Mouse (Mus musculus) adrenal gland, adult 2 months (tissue): ENCODE results near the gene Cotl1. TPM values are rescaled to one million over a fixed set of nuclear protein-coding genes. Genes with fewer than 3 reads are reported as not detected.

Source experiments
- DNase-seq: peaks from one replicate; pipeline ENCODE4 v3.0.0; 2021
- polyA plus RNA-seq: library from polyadenylated mRNA; depleted of rRNA; stranded (reverse); fragments of >200 nt; gene quantifications from 2 replicates; pipeline ENCODE4 v1.2.3, GENCODE M21; 2012
- total RNA-seq, 2 experiments: library from RNA; stranded (reverse); gene quantifications; 2 replicates each; pipeline ENCODE4 v1.2.3; 2021

The Cotl1 gene
- total and polyA plus RNA-seq, 3 experiments, result 45.4 to 156 (median 50.4) TPM

DNA sequence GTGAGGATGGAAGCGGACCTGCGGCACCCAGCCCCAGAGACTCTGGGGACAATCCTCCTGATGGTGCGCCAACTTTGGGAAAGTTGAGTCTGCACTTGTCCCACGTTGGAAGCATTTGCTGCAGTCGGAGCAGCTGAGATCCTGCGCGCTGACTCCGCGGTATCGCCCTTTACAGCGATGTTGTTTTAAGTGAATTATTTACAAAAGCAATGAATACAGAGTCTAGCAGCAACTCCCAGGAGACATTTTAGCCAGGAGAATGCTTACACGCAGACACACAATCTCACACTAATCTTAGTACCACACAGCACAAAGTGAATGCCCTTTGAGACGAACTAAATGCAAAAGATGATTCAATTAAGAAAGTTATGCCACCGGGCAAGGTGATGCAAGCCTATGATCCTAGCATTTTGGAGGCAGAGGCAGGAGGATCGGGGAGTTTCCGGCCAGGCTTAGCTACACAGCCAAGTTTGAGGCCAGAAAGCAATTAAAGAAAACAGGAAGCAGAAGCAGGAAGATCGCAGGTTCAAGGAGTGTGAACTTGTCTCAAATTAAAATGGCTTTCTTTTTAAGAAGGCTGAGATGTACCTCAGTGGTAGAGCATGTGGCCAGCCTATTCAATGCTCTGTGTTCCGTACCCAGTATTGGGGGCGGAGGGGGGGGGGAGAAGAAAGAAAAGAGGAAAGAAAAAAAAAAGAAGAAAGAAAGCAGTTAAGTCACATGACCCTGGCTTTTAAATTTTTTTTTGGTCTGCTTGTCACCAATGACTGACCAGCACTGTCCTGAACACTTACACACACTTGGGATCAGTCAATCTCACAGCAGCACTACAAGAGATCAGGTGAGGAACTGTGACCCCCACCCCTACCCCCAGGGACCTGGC lies 2.0 kb downstream of the Cotl1 start:
- DNase-seq, result no peak

DNA sequence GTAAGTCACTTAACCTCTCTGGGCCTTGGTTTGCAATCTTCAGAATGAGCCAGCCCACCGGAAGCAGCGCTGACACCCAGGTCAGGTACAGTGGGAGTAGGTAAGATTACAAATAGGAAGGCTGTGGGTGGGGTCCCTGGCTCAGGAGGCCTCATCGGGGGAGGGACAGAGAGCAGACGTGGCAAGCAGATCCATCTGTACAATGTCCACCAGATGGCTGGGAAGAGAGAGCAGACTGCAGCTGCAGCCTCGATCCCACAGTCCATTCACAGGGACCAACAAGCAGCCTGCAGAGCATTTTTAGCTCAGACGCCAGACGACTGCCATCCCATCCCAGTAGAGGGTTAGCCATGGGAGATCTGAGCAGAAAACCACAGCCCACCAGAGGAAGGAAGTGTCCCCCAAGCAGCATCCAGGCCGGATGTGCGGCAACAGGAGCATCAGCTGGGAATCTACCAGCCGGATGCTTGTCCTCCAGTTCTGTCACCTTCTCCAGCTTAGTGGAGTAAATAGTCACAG lies 2.7 kb downstream of the Cotl1 start:
- DNase-seq, result no peak

DNA sequence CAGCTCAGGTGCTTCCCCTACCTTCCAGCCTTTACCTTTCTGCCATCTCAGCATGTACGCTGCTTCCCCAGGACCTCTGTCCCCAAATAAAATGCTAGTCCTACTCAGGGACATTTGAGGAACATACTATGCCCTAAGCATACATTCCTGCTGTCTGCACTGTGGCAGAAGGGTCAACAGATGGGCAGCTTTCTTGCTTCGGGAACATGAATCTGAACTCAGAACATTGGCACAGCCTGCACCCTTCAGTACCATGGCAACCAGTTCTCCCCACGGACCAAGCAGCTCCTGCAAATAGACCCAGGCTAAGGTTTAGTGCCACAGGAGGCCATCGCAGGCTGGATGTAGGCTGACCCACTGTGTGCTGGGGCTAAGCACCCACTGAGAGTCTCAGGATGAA lies 3.5 kb downstream of the Cotl1 start:
- DNase-seq, result no peak

DNA sequence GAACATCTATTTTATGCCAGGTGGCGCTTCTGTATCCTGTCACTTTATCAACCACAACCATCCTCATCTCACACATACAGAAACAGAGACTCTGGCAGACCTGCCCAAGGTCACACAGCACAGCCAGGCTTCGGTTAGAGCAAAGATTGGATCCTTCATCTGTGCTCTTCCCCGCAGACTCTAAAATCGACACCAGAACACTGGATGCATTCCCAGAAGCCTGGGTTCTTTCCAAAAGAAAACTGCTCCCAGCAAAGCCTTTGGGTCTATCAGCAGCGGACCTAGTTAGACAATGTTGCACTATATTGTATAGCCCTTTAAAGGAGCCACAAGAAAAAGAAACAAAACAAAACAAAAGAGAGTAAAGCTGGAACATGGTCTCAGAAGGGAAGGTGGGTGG lies 5.1 kb downstream of the Cotl1 start:
- DNase-seq, result no peak

DNA sequence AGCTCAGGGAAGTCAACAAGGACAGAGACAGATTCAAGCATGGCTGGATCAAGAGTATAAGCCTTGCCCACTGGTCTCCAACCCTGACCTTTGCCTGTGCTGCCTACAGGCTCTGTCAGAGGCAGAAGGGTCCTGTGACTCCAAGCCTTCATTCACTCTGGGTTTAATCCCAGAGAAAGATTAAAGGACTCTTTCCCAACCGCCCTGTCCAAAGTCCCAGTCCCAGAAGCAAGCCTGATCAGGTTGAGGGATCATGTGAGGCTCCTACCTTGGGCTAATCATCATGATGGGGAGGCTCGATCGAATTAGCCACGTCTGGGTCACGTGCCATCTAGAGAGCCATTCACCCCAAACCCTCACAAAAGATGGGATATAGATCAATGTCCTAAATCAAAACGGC lies 5.7 kb downstream of the Cotl1 start:
- DNase-seq, result no peak

DNA sequence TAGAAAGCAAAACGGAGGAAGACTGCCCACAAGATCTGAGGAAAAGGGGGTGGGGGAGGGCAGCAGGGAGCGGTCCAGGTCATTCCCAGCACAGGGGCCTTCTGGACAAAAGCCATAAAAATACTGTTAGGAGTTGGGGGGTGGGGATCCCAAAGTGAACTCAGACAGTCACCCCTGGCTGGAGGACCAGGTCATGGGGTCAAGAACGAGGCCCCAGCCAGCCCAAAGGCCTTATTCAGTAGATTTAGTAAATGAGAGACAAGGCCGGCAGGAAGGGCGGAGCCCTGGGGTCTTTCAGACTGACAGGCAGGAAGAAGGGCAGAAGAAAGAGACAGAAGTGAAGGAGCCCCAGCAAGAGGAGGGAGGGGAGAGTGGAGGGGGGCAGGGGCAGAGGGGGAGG lies 7.4 kb downstream of the Cotl1 start:
- no peak for DNase-seq

DNA sequence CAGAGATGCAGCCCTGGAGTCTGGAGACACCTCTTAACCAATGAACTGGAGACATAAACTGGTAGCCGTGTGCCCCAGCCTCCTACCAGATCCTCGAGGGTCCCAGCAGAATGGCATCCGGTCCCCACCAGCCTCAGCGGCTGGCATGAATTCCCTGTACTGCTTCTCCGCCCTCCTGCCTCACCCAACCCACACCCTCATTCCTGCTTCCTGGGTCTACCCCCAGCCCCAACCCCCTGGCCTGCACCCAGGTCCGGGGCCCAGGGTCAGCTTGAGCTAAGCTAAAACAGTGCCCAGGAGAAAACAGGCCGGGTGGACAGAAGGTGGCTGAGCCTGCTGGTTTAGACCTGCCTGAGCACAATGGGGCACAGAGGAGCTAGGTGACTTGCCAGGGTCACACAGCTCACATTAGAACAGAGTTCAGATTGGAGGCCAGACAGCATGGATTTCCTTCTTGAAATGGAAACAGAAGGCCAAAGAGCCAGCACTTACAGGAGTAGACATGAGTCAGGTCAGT lies 8.2 kb downstream of the Cotl1 start:
- DNase-seq, result no peak

DNA sequence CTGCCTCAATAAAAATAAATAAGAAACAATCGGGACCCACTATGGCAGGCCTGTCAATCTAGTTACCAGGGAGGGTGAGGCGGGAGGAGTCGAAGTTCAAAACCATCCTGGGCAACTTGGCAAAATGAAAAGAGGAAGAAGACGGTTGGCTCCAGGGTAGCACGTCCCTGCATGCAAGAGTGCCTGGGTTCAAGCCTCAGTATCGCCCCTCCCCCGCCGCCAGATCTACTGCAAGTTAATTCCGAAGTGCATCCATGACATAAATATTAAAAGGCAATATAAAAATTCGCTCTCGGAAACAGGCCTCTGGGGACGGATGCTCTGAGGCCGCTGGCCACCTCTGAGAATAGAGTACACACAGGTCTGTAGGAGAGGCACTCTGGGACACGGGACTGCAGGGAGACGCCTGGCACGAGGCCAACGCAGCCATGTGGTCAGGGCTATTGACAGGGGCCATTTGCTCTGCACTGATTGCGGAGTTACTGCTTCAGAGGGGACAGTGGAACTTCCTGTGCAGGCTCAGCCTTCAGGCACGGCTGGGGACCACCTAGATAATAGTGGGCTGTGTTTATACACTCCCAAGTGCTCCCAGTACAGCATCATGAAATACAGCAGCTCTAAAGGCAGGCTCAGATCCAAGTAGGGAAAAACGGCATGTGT lies 8.9 kb downstream of the Cotl1 start:
- peak; percentile 75 for DNase-seq

DNA sequence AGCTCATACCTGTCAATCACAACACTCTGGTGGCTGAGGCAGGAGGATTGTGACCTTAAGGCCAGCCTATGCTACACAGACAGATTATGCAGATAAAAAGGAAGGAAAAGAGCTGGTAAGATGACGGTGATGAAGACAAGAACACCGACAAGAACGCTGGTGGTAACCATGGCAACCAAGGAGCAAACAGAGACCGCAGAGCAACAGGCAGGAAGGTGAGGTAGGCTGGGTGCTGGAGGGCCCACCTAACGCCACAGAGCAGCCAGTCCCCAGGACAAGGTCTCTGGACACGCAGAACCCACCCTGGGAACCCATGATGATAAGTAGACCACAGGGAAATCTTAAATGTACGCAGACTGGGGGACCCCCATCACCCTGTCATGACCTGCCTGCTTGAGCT lies 9.8 kb downstream of the Cotl1 start:
- no peak for DNase-seq

DNA sequence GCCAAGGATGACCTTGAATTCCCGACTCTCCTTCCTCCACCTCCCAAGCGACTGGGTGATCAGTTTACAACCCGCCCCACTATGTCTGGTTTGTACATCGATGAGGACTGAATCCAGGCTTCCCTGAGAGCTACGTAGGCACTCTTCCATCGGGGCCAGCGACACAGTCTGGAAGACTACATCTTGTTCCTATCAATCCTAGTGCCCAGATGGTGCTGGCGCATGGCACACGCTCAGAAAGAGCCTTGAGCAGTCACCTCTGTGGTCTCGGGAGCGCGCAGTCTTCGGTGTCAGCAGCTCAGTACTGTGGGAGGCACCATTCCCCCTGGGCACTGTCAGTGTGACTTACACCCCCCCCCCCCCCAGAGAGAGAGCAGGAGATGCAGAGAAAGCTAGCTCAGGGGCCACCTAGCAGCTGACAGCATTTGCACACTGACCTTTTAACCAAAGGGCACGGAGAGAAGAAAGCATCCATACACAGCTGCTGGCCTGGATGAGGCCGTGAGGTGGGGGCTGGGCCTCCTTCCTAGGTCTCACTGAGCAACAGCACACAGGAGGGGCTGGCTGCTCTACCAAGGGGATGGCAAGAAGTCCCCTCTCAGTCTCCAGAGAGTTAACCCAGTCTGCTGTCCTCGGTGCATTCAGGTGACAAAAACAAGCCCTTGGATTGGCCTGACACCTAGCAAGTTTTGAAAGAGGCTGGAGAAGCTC lies 10.3 kb downstream of the Cotl1 start:
- no peak for DNase-seq

DNA sequence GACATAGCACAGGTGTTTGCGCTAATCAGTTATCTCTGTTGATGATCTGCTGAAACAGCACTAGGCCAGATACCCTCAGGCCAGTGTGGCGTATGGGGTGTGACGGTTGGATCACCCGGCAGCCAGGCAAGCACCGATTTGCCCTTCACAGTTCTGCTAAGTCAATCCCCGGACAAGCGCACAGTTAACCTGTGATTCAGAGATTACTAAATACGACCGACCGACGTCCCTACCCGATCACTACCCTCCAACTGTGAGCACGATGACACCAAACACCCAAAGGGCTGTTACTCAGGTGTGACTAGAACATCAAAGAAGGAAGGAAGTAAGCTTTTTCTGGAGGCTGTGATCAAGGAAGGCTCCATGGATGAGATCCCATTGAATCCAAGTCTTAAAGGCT lies 10.9 kb downstream of the Cotl1 start:
- no peak for DNase-seq

DNA sequence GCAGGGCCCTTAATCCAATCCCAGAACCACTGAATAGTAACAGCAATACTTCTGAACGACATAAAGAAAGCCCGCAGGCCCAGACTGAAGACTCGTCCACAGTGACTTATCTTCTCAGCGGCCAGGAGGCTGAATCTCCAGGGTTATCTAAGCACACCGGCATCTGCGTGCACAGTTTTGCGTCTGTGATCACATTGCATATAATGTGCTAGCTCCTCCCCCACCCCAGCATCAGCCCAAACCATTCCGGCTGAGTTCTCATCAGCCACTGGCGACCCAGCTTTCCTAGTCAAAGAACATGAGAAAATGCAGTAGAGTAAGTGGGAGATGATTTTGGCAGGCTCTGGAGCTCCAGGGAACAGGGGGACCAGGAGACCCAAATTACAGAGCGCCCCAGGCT lies 11.3 kb downstream of the Cotl1 start:
- DNase-seq, result no peak

DNA sequence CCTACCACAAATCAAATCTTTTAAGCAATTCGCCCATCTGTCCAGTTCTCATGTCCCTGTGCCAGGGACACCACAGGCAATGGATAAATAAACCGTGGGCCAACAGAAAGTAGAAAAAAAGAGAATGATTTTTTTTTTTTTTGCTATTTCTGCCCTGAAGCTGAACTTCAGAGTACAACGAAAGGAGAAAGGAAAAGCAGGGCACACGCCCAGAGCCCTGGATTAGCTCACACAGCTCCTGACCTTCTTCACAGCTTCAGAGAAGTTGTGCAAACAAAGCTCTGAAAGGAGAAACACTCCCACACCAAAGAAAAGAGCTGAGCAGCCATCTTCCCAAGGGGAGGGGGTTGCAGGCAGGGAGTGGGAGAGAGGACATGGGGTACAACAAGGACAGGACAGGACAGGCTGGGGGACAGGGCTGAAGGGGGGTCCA lies 12.6 kb downstream of the Cotl1 start:
- no peak for DNase-seq

DNA sequence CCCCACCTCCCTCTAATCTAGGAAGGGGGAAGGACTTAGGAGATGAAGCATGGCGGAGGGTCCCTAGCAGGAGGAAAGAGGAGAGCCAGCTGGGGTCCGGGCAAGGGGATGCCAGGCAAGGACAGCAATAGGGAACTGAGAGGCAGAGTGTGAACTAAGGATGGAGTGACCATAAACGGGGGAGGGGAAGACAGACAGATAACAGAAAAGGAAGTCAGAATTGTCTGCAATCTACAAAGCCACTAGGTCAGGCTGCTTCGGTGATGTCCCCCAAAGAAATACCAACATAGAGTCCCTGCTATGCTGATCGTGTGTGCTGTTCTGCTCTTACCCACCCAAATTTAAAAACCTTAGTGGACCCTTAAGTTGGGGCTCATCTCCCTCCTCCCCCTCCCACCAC lies 13.4 kb downstream of the Cotl1 start:
- no peak for DNase-seq

DNA sequence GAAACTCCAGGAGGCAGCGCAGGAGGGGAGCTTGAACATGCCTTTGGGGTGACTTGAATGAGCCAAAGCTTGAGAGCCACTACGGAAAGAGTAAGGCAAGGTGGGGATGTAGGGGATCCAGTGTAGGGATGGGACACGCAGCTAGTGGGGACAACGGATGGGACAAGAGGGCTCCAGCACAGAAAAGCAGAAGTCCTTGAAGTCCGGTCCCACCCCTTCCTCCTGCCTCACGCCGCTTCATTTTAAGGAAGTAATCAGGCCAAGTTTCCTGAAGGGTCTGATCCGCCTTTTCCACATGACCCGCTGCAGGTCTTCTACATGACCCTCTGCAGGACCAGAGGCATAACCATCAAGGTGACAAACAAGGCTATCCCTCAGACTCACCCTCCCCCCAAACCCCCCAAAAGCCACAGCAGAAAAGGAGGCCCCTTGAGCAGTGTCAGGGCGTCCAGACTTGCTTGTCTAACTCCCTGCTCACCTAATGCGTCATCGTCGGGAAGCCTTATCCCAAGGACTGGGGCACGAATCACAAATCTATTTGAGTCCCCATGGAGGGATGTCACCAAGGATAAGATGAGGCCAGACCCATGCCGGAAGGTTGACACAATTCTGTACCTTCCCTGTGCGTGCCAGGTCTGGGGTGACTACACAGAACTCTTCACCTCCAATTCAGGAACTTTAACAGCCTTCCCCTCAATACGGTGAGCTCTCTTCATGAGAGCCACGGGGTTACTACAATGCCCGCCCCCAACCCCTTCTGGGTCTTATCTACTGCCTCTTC lies 14.2 kb downstream of the Cotl1 start:
- DNase-seq, result no peak

DNA sequence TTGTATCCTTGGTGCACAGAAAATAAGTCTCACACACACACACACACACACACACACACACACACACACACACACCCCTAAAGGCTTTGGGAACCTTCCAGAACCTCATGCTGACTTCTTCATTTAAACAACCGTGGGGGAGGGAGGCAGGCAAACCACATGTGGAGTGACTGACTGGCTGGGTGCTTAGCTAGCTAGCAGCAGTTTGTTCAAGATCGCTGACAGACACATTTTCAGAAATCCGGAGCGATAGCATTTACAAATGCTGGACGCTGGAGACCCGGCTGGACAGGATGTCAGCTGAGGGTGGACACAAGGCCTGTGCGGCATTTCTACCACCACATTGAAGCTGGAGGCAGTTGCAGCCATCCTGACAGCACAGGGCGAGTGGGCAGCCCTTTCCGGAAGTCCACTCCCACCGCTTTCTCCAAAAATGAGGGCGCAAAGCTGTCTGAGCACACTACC lies 15.5 kb downstream of the Cotl1 start:
- DNase-seq, result no peak

DNA sequence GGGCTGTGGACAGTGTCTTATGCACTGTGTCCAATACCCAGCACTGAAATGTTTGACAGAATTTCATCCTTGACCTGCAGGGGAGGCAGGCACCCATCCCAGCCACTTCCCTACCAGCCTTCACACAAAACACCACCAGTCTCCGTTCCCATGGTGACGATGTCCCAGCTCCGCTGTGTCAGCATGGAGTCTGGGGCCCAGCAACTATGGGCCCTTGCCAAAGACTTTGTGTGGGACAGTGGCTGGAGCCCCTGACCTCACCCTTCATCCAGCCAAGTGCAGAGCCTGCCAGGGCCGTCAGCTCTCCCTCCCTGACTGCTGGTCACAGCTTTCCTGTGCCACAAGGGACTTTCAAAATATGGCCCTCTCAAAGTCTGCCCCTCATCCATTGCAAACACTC lies 16.2 kb downstream of the Cotl1 start:
- DNase-seq, result peak; percentile 52

DNA sequence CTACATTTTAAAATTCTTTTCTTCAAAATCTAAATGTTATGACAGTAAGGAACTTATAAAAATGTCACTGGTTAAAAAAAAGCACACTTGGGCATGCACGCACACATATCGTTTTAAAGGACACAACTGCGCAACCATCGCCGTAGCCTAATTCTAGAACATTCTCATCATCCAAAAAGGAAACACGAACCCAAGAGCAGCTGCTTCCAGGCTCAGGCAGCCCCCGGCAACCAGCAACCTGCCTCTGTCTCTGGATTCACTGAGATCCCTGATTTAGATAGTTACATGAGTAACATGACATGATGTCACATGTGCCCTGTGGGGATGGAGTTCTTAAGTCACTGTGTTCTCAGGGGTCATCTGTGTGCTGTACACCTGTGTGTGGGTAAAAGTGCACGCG lies 17.1 kb downstream of the Cotl1 start:
- DNase-seq, result no peak

DNA sequence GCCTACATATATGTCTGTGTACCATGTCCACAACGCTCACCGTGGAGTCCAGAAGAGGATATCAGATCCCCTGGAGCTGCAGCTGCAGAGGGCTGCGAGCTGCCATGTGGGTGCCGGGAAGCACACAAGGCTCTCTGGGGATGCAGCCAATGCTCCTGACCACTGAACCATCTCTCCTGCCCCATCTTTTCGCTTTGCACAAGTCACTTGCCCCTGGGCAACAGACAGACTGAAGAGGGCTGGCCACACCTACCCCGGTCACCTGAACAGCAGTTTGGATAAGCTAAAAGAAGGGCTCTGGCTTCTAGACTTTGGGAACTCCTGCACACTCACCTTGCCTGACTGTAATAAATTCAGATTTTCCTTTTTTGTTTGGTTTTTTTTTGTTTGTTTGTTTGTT lies 18.7 kb downstream of the Cotl1 start:
- no peak for DNase-seq

DNA sequence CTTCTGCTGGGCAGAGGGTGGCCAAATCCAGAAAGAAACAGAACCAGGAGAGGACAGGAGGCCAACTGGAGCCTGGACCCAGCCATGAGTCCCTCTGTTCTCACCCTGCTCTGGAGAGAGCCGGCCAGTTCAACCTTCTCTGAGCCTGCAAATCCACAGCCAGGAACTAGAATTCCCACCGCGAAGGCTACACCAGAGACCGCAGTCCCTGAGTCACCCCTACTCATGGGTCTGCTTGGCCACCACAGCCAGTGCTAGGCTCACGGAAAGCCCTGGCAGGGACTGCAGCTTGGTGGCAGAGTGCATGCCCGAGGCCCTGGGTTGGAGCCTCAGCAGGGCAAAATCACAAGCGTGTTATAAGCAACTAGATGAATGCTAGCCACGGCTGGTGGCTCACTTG lies 20.4 kb downstream of the Cotl1 start:
- DNase-seq, result no peak

DNA sequence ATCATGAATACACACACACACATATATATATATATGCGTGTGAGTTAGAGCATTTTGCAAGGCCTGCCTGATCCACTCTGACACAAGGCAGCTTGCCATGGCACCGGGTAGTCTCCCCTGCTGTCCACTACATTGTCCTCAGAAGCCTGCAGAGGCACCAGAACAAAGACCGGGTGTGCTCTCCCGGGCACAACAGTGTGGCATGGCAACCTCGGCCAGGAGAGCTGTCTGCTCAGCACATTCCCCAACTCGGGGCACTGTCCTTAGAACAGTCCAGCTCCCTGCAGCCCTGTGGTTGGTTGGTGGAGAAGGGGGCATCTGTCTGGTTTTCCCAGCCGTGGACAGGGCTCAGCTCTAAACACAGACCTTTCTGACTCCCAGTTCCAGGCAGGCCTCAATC lies 21.0 kb downstream of the Cotl1 start:
- DNase-seq, result no peak

DNA sequence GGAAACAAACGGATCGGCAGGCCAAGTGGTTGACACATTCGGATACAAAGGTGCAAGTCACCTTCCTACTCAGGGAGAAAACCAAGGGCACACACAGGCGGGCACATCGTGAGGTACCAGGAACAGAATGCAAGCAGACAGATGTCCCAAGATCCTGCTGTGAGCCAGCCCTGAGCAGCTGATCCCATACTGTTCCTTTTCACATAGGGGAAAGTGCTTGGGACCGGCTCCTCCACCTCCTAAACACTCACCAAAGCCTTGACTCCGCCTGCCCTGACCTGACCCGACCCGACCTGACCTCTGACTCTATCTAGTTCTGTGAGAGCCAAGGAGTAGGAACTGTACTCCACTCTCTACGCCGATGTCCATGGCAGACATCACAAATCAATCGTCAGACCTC lies 22.9 kb downstream of the Cotl1 start:
- no peak for DNase-seq
